Mouse (Mus musculus) intestine, postnatal 0 days (tissue): Measurements from ENCODE around the gene Dand5. TPM values are rescaled to one million over a fixed set of nuclear protein-coding genes. Genes with fewer than 3 reads are reported as not detected.
"Not testable (repeated sequence)": the region's sequence is repeated elsewhere in the genome, so short reads cannot be mapped to it uniquely, and the experiment has no call there.

Source experiments
- ATAC-seq: fragments of 200-750 bp; cut with Nextera tagmentation; 2 replicates; pipeline ENCODE4 v1.8.0; 2017; ENCODE audit warnings: mild to moderate bottlenecking, moderate TSS enrichment, moderate library complexity
- H3K27ac ChIP-seq: fragments of 300-500 bp; sonication (generic); 2 replicates; pipeline ENCODE4 v1.5.1; 2014; ENCODE audit warnings: mild to moderate bottlenecking, low read depth, low read length, moderate library complexity
- H3K27me3 ChIP-seq: fragments of 300-500 bp; sonication (generic); replicated peaks from 2 replicates; pipeline ENCODE4 v1.6.1; 2014; ENCODE audit warnings: low read length, mixed read lengths; ENCODE audit not compliant: control insufficient read depth, insufficient read depth
- H3K36me3 ChIP-seq: fragments of 300-500 bp; sonication (generic); 2 replicates; pipeline ENCODE4 v1.6.1; 2014; ENCODE audit warnings: mild to moderate bottlenecking, moderate library complexity; ENCODE audit not compliant: control insufficient read depth, insufficient read depth
- H3K4me1 ChIP-seq: fragments of 300-500 bp; sonication (generic); replicated peaks from 2 replicates; pipeline ENCODE4 v1.6.1; 2014; ENCODE audit warnings: antibody characterized with exemption, low read length, mixed read lengths; ENCODE audit not compliant: control insufficient read depth, insufficient read depth
- H3K4me2 ChIP-seq: fragments of 300-500 bp; sonication (generic); replicated peaks from 2 replicates; pipeline ENCODE4 v1.6.1; 2014; ENCODE audit warnings: low read depth, mild to moderate bottlenecking, moderate library complexity
- H3K4me3 ChIP-seq: fragments of 300-500 bp; sonication (generic); 2 replicates; pipeline ENCODE4 v1.5.1; 2014; ENCODE audit warnings: low read depth, low read length
- H3K9ac ChIP-seq: fragments of 300-500 bp; sonication (generic); 2 replicates; pipeline ENCODE4 v1.6.1; 2014; ENCODE audit warnings: mild to moderate bottlenecking, low read depth, low read length
- H3K9me3 ChIP-seq: fragments of 300-500 bp; sonication (generic); 2 replicates; pipeline ENCODE4 v1.6.1; 2016; ENCODE audit warnings: mixed run types; ENCODE audit not compliant: control insufficient read depth
- CTCF ChIP-seq: sonication (generic); IDR thresholded peaks from 2 replicates; pipeline ENCODE4 v1.5.1; 2016; ENCODE audit warnings: low read depth, mild to moderate bottlenecking, control low read depth, antibody characterized with exemption, moderate library complexity
- WGBS: fragments of 180-500 bp; shearing (Covaris S2); extraction: QIAGEN DNeasy Blood & Tissue Kit; methylation state at CpG from one replicate; pipeline ENCODE4 v1.1.7; 2014; 5-methylcytosine and 5-hydroxymethylcytosine counted together
- polyA plus RNA-seq: library from polyadenylated mRNA; unstranded; fragments of >200 nt; fragmentation: Nextera tagmentation; extraction: Ambion mirVana; gene quantifications from 2 replicates; pipeline ENCODE4 v1.2.1, GENCODE M21; 2015

The Dand5 gene
- polyA plus RNA-seq, 1 experiment from 2014 or later, result 2.2 TPM

- 55% methylated on average over 10 of the region's 10 CpGs for WGBS
- no peak overlapping the region for H3K27ac ChIP-seq
Observed at GRCm38 (mm10) chr8:84834866-84835855, 12.5 kb upstream of the Dand5 start.

GRCm38 (mm10) chr8:84834002-84834865 is 11.6 kb upstream of the Dand5 start:
- Histone ChIP-seq H3K27ac (no peak overlapping the region), H3K9me3 (no peaks in the 10 kb centered on the region), H3K4me1 (no peaks in the 10 kb centered on the region), H3K27me3 (no peaks in the 10 kb centered on the region), H3K36me3 (peaks cover 47% of the 10 kb centered on the region), H3K4me2 (no peak overlapping the region), H3K4me3 (no peak overlapping the region), H3K9ac (no peak overlapping the region; the same call in 1 of the 2 replicates)
- ATAC-seq, result no peak
- TF ChIP-seq CTCF, result no peak
- 80% methylated on average over 19 of the region's 19 CpGs for WGBS

More at GRCm38 (mm10) chr8:84834866-84835855, 12.5 kb upstream of the Dand5 start:
- no peaks in the 10 kb centered on the region for H3K4me1 ChIP-seq
- no peak for TF ChIP-seq CTCF
- H3K9ac ChIP-seq, result no peak overlapping the region
- H3K27me3 ChIP-seq, result no peaks in the 10 kb centered on the region
- ATAC-seq, result no peak
- H3K9me3 ChIP-seq, result no peaks in the 10 kb centered on the region
- no peak overlapping the region for H3K4me2 ChIP-seq
- H3K36me3 ChIP-seq, result peaks cover 47% of the 10 kb centered on the region
- H3K4me3 ChIP-seq, result no peak overlapping the region

DNA sequence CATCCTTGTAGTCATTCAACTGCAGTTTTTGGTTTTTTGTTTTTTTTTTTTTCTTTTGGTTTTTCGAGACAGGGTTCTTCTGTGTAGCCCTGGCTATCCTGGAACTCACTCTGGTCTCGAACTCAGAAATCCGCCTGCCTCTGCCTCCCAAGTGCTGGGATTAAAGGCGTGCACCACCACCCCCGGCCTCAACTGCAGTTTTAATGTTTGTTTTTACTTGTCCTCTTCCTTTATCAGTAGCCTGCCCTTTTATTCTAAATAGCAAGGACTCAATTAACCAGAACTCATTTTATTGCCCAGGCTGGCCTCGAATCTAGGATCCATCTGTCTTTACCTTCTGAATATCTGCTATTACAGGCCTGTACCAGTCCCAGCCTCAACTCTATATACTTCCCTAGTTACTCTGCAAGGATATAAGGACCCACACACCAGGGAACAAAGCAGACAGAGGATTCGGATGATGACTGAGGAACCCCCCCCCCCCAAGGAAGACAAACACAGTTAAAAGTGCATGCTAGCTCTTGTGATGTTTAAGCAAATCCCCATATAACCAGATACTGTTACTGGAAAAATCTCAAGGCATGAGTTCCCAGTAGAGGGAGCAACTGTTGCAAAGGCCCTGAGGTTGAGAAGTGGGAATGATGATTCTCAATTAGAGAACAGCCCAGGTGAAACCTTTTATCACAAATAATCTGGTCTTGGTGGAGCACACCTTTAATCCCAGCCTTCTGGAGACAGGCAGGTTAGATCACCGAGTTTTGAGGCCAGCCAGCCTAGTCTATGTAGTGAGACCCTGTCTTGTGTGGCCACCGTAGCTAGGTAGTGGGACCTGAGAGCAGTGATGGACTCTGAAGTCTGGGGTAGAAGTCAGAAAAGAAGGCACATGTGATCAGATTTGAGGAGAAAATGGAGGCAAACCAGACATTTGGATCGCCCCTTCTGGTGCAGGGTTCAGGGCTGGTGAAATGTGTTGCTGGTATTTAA is 10.4 kb upstream of the Dand5 start:
- peaks cover 41% of the 10 kb centered on the region for H3K36me3 ChIP-seq
- no peak overlapping the region; the same call in 1 of the 2 replicates for H3K27ac ChIP-seq
- no peak for ATAC-seq
- peak; percentile 49 for TF ChIP-seq CTCF
- no peaks in the 10 kb centered on the region for H3K27me3 ChIP-seq
- H3K9me3 ChIP-seq, result no peaks in the 10 kb centered on the region
- peak overlapping the region; percentile 83 for H3K9ac ChIP-seq
- H3K4me3 ChIP-seq, result peak overlapping the region; percentile 93
- H3K4me2 ChIP-seq, result peak overlapping the region; percentile 87
- H3K4me1 ChIP-seq, result no peaks in the 10 kb centered on the region
- WGBS, result 40% methylated on average over 10 of the region's 10 CpGs

GRCm38 (mm10) chr8:84832034-84832717 is 9.6 kb upstream of the Dand5 start:
- peak overlapping the region; percentile 87 for H3K4me2 ChIP-seq
- H3K9ac ChIP-seq, result peak overlapping the region; percentile 83
- TF ChIP-seq CTCF, result no peak
- H3K27me3 ChIP-seq, result no peaks in the 10 kb centered on the region
- H3K9me3 ChIP-seq, result no peaks in the 10 kb centered on the region
- H3K4me1 ChIP-seq, result no peaks in the 10 kb centered on the region
- peak overlapping the region; percentile 71 for H3K27ac ChIP-seq
- H3K4me3 ChIP-seq, result peak overlapping the region; percentile 93
- 1% methylated on average over 57 of the region's 59 CpGs for WGBS
- H3K36me3 ChIP-seq, result peaks cover 32% of the 10 kb centered on the region
- ATAC-seq, result peak; percentile 76

DNA sequence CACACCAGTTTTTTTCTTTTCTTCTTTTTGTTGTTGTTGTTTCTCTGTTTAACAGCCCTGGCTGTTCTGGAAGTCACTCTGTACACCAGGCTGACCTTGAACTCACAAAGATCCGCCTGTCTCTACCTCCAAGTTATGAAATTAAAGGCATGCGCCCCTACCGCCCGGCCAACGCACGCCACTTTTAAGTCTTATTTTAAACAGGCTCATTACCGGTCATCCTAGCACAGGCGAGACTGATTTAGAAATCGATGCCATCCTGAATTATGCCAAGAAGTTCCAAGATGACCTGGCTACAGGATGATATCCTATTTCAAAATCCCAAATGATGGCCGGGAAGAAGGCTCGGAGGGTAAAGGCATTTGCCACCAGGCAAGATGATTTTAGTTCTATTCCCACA is 8.9 kb upstream of the Dand5 start, which contains the start of gene Gadd45gip1:
TSS of gene Gadd45gip1 (plus strand) at position 33 of the 400 bp plus-strand sequence.
- Histone ChIP-seq H3K4me2 (peak within 1 kb of the TSS; percentile 87), H3K9ac (peak within 1 kb of the TSS; percentile 83), H3K4me1 (no peaks in the 10 kb centered on the region), H3K9me3 (no peaks in the 10 kb centered on the region), H3K4me3 (peak within 1 kb of the TSS; percentile 93), H3K27me3 (no peaks in the 10 kb centered on the region), H3K27ac (peak within 1 kb of the TSS; percentile 71), H3K36me3 (peaks cover 26% of the 10 kb centered on the region)
- no peak for ATAC-seq
- TF ChIP-seq CTCF, result peak; percentile 40
- WGBS, result 60% methylated on average over 11 of the region's 11 CpGs

DNA sequence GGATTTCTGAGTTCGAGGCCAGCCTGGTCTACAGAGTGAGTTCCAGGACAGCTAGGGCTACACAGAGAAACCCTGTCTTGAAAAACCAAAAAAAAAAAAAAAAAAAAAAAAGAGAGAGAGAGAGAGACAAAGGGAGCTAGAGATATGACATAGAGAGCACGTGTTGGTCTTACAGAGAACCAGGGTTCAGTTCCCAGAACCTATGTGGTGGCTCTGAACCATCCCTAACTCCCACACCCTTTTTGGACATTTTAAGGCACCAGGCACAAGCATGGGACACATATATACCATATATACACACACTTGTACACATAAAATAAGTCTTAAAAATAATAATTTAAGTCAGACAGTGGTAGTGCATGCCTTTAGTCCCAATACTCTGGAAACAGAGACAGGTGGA is 3.9 kb upstream of the Dand5 start:
- H3K27ac ChIP-seq, H3K9ac ChIP-seq, H3K4me3 ChIP-seq, H3K4me2 ChIP-seq, H3K4me1 ChIP-seq, ATAC-seq, H3K27me3 ChIP-seq, H3K36me3 ChIP-seq, H3K9me3 ChIP-seq: not testable (repeated sequence)
- WGBS, result 73% methylated on average over 1 of the region's 2 CpGs
